Mouse (Mus musculus) liver, embryonic 14.5 days (tissue): Measurements from ENCODE around the gene Bbc3.

Source experiments
- CTCF ChIP-seq: IDR thresholded peaks from 2 replicates; pipeline ENCODE4 v1.5.1; 2016; ENCODE audit warnings: antibody characterized with exemption, low read depth, control low read depth
- EP300 ChIP-seq: IDR thresholded peaks from 2 replicates; pipeline ENCODE4 v1.6.1; 2016; ENCODE audit warnings: antibody characterized with exemption, low read depth

GRCm38 (mm10) chr7:16282334-16282733 lies 25.9 kb upstream of the Bbc3 start:
- TF ChIP-seq CTCF (no peak), EP300 (no peak)
